Mouse (Mus musculus) gastrocnemius, adult 8-10 months (tissue): ENCODE data around the gene Ppp1r3c. TPM values are rescaled to one million over a fixed set of nuclear protein-coding genes. Genes with fewer than 3 reads are reported as not detected.
"Not testable (repeated sequence)": the region's sequence is repeated elsewhere in the genome, so short reads cannot be mapped to it uniquely, and the experiment has no call there.

Experiments
- DNase-seq, 2 experiments: peaks; one replicate each; pipeline ENCODE4 v3.0.0; 2022; ENCODE audit warnings: low spot score in 2 of 2
- total RNA-seq, 4 experiments: library from RNA; stranded (reverse); gene quantifications; 2 replicates each; pipeline ENCODE4 v1.2.4; 2022

The Ppp1r3c gene
- total RNA-seq, result 100 to 1,000 TPM; 231 to 631 (median 418) TPM

DNA sequence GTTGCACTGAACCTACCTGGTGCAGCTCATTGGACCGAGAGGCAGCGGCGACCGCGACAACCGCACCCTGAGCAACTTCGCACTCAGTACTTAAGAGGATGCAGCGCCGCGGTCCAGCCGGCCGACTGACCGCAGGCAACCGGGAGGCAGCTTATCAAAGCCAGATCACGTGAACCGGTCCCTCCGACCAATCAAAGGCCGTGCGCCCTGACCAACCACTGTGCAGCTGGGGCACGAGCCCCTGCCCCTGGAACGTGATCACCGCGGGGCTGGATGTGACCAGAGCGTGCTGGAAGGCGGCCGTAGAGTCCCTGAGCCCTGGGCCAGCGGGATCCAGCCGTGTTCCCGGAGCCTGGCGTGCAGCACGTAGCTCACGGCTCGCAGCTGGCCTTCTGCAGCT, at the start of gene Ppp1r3c:
Gene Ppp1r3c, minus strand, starts transcription at position 117 of the 400 bp plus-strand sequence.
- peak; percentile 94 to 96 for DNase-seq

DNA sequence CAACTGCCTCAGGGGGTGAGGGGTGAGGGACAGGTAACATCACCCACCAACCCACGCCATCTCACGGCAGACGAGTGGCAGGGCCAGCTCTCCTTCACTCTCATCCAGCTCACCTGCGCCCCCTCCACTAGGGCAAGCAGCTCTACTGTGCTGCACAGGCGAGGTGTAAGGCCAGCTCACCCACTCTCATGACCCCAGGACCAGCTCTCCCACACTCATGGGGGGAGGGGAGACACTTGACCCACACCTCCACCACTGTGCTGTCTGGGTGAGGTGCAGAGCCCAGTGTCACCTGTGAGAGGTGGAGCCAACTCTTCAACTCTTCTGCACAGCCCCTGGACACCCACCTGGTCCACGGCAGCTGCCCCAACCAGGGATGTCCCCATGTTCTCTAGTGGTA, 46.7 kb upstream of the Ppp1r3c start:
- no peak for DNase-seq

DNA sequence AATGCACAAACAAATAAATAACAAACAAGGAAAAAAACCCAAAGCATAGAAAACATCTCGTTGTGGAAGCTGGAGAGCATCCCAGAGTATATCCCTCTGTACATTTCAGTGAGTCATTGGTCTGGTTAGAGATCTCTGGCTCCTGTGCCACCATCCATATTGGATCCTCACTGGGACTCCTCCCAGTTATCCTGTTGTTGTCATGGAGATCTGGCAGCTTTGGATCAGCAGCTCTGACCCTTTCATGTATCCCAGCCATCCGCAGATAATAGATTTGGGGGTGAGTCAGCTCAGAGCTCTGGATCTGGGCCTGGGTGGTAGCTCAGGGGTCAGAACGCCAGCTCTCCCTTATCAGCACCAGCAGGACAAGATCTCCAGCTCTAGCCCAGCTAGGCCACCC, 46.1 kb upstream of the Ppp1r3c start:
- DNase-seq, result no peak

DNA sequence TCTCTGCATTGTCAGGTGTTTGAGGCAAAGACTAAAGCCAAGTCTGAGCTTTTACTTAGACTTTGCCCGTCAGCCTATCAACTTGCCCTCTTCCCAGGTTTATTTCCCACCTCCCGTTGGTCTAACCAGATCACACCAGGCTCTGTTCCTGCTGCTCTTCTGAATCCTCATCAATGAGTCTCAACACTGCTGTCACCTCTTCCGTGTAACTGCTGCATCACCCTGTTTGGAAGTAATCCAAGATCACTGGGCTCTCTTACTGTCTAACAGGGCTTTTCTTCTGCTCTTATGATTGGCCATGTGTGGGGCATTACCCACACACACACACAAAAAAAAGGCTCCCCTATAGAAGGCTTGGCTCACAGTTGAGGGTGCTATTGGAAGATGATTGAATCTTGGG, 45.5 kb upstream of the Ppp1r3c start:
- DNase-seq, result no peak

DNA sequence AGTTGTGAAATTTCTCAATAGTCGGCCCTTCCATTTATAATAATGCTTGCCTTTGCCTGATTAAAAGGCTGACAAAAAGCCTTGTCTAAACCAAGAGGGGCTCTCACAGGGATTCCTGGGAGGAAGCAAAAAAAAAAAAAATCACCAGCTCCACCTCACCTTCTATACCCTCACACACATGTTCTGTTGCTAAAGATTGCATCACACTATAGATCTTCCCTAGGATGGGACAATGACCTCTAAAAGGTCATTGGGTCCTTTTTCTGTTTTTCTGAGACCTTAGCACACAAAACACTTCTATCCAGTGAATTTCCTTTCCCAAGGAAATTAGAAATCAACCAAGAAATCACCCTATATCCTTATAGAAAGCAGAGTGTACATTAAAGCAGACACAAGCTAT, 43.9 kb upstream of the Ppp1r3c start:
- no peak for DNase-seq

DNA sequence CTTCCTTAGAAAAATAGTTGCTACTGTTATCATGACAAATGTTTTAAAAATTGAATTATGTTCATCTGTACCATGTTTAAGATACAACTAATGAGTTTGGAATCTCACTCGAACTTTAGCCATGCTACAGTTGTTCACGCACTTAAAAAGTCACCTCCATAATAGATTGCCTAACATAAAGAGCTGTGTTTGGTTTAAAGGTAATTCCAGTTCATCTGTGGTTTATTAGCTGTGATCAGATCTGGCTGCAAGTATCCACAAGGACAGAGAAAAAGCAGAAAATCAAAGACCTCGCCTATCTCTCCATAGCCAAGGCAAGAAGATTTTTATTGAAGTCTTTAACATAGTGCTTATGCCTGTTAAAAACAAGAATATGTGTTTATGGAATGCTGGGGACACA, 43.3 kb upstream of the Ppp1r3c start:
- DNase-seq, result no peak

DNA sequence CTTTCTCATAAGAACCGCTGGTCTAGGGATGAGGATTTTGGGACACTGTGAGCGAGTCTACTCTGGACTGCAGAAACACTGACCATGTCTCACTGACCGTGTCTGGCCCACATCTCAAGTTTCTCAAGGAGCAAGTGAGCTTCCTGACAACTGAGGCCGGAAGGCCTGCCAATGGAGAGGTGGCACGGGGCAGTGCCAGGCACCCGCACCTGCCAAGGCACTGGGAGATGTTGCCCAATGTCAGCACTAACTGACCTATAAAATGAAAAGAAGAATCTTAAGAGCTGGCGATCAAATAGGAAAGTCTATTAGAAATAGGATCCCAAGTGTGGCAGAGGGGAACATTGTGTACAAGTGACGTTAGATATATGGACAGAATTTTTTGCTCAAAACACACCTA, 39.1 kb upstream of the Ppp1r3c start:
- DNase-seq, result peak; percentile 73 to 88

DNA sequence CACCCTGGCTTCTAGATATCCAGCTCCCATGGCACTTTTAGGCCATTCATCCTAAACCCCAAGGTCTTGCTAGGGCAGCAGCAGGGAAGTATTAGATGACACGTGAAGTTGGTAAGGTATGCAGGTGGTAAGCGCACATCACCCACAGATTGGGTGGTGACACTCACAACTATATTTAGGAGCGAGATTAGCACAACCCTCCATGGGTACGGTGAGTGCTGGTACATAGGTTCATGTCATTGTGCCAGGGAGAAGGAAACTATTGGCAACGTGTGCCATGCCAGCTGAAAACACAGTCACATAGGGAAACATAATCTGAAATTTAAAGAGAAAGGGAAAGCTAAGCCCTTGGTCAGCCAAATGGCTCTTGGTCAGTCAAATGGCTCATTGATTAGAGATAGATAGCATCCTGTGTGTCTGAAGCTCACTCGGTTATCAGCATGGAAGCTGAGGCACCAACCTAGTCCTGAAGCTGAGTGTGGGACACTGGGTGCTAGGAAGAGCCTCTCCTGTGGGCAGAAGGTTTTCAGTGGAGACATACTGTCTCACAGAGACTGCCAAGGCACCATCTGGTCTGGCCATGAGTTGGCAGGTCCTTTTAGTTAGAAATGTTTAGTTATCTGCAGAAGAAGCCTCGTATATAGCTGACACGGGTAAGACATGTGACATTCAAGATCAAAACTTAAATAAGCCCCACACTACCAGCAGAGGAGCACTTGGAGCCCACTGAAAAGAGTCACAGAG, 37.4 kb upstream of the Ppp1r3c start:
- no peak for DNase-seq

DNA sequence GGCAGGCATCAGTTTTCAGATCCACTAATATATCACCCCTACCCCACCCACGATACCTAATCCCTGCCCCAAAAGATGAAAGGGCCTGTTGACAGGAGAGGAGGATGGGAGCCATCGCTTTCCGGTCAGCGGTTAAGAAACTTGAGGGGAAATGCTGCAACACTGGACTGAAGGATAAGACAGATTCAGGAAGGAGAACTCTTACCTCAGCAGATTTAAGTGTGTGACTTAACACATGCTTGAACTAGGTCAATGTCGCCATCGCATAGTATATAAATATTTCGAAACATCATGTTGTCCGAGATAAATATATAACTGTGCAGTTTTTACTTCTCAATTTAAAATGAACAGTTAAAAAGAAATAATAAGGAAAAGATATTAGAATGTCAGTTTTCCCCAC, 31.6 kb upstream of the Ppp1r3c start:
- DNase-seq, result no peak

DNA sequence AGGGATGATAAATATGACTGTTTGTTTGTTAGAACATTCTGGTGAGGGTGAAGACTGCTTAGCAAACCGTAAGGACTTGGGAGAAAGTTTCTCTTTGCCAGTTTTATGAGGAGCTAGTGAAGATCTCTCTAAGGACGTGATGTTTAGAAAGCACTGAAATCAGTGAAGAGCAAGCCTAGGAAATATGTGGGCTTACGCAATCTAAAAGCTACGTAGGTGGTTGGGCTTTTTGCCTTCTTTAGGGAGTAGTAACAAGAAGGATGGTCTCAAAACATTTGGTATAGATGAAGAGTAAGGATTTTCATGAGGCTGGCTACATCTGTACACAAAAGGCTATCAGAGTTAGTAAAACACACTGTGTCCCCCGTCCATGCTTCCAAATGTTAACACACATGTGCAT, 28.0 kb upstream of the Ppp1r3c start:
- no peak for DNase-seq

DNA sequence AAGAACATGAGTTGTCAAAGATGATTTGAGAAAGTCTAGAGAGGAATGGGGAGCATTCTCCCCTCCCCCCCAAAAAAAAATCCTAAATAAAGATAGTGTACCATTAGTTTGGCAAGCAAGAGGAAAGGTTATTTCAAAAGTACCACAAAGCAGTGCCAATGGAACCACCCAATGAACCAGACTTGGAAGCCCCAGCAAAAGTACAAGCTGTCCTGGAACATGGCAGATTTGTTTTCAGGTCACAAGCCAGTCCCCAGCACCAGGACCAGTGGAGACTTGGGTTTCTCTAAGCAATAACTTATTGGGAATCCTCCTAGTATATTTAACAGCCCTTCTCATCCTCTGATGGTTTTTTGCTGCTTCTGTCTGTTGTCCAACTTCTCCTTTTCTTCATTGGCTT, 12.5 kb upstream of the Ppp1r3c start:
- no peak for DNase-seq

DNA sequence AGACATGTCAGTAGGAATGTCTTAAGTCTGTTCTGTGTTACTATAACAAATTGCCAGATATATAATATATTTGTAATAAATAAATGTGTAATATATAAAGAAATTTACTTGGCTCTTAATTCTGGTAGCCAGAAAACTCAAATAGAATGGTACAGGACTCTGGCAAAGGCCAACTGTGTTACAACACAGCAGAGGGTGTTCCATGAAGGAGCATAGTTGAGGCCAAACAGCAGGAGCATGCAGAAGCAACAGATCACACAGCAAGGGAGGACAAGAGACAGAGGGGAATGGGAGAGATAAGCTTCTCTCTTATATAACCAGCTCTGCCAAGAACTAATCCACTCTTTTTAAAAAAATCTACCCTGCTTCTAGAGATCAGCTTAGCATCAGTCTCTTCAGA, 5.9 kb upstream of the Ppp1r3c start:
- no peak for DNase-seq

DNA sequence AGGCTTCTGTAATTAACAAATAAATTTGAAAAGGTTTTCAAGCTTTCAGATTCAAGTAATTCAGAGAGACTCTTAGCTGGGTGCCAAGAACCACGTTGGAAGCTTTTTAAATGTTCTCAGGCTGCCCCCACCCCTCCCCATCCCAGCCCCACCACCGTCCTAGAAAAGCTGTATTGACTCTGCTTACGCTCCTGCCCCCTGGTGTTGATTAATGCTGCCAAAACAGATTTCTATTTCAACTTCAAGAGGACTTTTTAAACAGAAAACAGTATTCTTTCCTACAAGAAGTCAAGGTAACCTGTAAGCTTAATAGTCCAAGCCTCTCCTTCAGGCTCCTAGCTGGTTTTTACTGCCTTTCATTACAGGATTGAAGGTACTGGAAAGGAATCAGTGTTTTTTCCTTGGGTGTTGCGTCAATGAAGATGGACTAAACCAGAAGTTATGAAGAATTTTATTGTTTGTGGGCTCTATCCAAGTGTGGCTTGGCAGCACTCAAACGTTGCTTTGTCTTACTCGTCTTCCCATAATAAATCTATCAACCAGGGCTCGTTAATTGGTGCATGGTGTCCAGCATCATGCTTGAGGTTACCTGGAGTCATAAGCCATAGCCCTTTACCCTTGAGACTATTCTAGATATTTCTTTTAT, 3.2 kb upstream of the Ppp1r3c start:
- no peak for DNase-seq

DNA sequence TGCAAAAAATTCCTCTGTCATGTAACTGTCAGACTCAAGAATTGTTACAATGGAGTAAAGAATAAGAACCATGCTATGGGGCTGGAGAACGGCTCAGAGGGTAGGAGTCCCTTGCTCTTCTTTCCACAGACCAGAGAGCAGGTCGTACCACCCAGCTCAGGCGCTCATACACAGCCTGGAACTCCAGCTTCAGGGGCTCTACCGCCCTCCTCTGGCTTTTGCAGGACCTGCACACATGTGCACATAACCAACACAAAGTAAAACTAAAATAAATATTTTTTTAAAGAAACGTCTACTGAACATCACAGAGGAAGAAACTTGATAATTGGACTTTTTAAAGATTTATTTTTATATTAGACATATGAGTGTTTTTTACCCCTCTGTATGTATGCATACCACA, 1.6 kb upstream of the Ppp1r3c start:
- no peak for DNase-seq

DNA sequence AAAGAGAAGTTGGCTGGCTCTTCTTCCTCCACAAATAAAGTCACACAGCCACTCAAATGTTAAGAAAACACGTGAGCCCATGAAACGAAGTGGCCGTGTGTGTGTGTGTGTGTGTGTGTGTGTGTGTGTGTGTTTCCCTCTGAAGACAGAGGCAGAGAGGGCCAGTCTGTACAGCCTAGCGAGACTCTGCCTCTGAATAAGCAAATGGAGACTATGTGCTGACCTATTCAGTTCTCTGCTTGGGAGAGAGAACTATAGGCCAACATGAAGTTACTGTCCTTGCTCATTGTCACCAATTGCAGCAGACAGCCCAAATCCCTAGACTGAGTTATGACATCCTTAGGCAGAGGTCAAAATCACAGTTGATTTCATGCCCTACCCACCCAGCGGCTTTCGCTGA, 634 bp upstream of the Ppp1r3c start:
- DNase-seq, result no peak

DNA sequence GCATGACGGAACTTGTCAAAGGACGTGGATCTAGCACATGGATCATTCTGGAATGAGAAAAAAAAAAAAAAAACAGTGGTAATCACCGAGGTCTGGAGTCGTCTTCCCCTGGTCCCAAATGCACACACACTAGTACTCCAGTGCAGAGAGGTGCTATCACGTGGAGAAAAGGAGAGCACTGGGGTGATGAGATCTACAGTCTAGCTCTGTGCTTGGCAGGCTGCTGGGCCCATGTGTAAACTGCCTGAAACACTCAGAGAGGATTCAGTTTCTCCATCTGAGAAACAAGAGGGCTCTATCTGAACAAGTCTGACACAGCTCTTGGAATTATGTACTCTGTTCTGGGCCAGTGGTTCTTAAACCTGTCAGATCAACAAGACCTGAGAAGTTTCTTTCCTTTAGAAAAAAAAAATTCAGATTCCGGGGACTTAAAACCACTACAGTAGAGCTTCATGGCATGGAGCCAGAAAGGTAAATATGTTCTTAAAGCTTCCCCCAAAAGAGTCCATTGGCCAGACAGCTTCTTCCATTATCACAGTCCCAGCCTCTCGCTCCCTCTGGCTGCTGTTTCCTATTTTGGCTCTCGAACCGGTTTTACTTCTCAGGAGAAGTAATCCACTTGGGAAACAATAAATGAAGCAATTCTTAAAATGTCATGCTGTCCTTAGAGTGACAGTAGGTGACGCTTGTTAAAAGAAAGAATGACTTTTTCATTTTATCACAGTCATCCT, 2.0 kb downstream of the Ppp1r3c start:
- DNase-seq, result peak in 1 of 2 experiments; percentile 36

DNA sequence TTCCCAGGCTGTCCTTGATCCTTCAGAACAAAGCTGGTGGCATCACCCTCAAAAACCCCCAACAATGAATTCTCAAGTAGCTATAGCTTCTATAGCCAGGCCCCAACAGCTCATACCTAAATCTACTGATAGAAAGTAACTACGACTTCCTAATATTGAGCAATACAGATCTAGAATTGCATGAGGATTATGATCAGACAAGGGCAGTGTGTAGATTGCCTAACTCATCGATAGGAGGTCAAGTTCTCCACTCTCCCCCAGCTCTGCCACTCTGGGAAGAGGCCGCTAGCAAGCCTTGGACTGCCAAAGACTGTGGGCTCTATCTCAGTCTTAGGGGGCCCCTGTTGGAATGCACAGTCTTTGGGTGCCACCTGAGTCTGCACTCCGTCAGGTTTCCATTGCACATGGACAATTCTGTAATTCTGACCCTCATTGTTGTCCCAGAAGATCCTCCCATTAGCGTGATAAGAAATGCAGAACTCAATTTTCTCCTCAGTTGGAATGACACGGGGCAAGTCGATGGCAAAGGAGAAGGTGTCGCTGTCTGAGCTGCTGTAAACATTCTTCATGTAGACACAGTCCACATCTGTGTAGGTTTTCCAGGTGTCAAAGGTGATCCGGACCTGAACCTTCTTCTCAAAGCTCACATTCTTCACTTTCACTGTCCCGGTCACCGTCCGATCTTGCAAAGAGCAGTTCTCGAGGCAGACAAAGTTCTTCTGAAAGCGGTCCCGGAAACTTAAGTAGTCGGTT, 3.1 kb downstream of the Ppp1r3c start:
- no peak for DNase-seq

DNA sequence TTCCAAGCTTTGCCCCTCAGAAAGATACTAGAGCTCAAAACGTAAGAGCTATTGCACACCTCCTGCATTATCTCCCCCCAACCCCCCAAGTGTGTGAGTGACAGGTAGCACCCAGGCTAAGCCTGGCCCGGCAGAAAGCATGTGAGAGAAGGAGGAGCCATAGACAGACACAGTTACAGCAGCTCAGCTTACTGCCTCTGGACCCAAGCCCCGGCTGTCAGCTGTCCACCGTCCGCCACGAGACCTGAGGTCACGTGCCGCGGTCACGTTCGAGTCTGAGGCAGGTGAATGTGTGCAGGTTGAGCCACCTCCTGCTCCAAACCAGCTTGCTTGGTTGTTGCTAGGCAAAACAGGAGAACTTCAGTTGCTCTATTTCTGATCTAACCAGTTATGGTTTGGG, 5.1 kb downstream of the Ppp1r3c start:
- DNase-seq, result peak; percentile 68 to 82

DNA sequence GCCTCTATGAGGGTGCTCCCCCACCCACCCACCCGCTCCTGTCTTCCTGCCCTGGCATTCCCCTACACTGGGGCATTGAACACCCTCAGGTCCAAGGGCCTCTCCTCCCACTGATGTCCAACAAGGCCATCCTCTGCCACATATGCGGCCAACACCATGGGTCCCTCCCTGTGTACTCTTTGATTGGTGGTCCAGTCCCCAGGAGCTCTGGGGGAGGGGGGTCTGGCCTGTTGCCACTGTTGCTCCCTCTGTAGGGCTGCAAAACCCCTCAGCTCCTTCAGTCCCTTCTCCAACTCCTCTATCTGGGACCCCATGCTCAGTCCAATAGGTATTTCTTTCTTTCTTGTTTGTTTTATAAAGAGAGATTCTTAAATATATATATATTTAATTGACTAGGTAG, 6.0 kb downstream of the Ppp1r3c start:
- DNase-seq, result not testable (repeated sequence)

DNA sequence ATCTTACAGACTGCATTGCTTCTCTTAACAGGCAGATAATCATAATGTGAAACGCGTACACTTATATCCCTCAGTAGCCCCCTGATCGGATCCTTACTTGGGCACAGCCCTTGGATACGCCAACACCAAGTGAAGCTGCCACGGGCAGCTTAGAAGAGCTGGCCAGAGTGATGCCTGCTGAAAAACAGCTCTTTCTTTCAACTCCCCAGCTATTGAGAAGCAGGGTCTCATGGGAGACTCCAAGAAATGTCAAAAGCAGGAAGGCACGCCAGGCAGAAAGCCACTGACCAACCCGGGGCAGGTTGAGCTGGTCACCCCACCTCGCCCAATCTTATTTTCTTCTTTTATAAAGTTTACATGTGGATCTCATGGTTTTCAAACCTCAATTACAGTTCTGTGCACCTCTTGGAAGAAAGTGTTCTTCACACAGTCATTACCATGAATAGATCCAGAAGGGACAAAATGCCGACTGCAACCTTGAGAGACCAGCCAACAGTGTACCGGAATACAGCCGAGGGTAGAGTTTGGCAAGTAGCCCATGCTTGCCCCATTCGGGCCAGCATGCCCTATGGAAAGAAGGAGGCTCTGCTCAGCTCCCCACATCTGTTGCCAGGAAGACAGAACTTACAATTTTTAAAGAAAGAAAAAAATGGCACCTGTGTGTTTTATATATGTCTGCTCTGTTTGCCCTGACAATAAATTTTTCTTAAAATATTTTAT, 7.6 kb downstream of the Ppp1r3c start:
- DNase-seq, result no peak

DNA sequence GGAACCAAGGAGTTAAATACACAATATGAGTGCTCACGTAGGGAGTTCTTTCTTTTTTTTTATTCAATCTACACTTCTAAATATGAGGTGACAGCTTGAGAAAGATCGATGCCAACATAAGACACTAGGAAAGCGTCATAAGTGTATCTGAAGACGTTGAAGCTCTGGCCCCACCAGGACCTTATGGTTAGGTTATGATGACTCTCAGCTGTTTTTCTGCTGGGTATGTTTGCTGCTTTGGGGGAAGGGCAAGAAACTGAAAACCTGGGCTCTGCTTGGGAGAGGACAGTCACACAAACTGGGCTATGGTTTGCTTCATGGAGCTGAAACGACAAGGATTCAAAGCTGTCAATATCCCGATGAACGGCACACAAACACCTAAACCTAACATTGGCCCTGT, 11.5 kb downstream of the Ppp1r3c start:
- no peak for DNase-seq
